Mouse (Mus musculus): ENCODE measurements around the gene Tmem229b. TPM values are rescaled to one million over a fixed set of nuclear protein-coding genes. Genes with fewer than 3 reads are reported as not detected.

Gene Tmem229b
- total and polyA plus RNA-seq, 3 experiments = 3.2 to 4.2 (median 3.3) TPM

DNA sequence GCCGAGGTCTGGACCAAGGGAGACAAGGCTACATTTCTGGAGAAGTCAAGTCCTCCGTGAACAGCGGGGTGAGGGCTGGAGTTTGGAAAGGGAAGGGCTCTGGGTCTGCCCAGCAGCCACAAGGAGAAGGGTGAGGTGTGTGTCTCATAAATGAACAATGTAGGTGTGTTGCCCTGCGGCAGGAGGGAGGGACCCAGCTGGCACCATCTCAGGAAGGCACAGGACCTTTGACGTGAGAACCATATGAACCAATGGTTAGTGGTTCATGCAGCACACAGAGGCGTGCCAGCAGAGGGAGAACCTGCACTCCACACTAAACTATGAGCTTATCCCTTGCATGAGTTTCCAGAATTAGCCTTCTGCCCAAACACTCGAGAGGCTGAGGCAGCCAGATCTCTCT is 39.8 kb upstream of the Tmem229b start:
- H3K27ac ChIP-seq = no peak overlapping the region
- H3K36me3 ChIP-seq (ENCODE audit: control insufficient read depth, insufficient read depth, low read length) = no peaks in the 10 kb centered on the region
- no peaks in the 10 kb centered on the region for H3K79me2 ChIP-seq (replicated peaks; ENCODE audit: control insufficient read depth, insufficient read depth, low read length)
- H3K9ac ChIP-seq (ENCODE audit: low read depth, low read length) = no peak overlapping the region
- H3K27me3 ChIP-seq (ENCODE audit: control insufficient read depth, insufficient read depth, low read length) = no peaks in the 10 kb centered on the region
- peaks cover 7% of the 10 kb centered on the region for H3K4me1 ChIP-seq (ENCODE audit: control insufficient read depth, insufficient read depth, low read length)
- H3K4me3 ChIP-seq = no peak overlapping the region
- DNase-seq = no peak
- no peak for TF ChIP-seq CTCF (IDR thresholded peaks at IDR 0.05)
- 89% methylated on average over 7 of the region's 7 CpGs for WGBS
- intact Hi-C loops (cut with DNase I) = no loop called here

- no peaks in the 10 kb centered on the region for H3K79me2 ChIP-seq (replicated peaks; ENCODE audit: control insufficient read depth, insufficient read depth, low read length)
- intact Hi-C loops (cut with DNase I) = no loop called here
- WGBS = 40% methylated on average over 6 of the region's 6 CpGs
These were observed 38.7 kb upstream of the Tmem229b start for GRCm38 (mm10) chr12:79046171-79046570.

GRCm38 (mm10) chr12:79044668-79045067 is 37.2 kb upstream of the Tmem229b start:
- no peak for TF ChIP-seq CTCF (IDR thresholded peaks at IDR 0.05)
- peak; percentile 96 for TF ChIP-seq EP300 (IDR thresholded peaks at IDR 0.05; ENCODE audit: insufficient read depth, low read depth, low read length)
- intact Hi-C loops (cut with DNase I) = no loop called here
- 57% methylated on average over 8 of the region's 8 CpGs for WGBS
- H3K4me3 ChIP-seq = no peak overlapping the region
- H3K9ac ChIP-seq (ENCODE audit: low read depth, low read length) = no peak overlapping the region
- no peaks in the 10 kb centered on the region for H3K27me3 ChIP-seq (ENCODE audit: control insufficient read depth, insufficient read depth, low read length)
- no peaks in the 10 kb centered on the region for H3K36me3 ChIP-seq (ENCODE audit: control insufficient read depth, insufficient read depth, low read length)
- no peak overlapping the region for H3K27ac ChIP-seq
- no peaks in the 10 kb centered on the region for H3K79me2 ChIP-seq (replicated peaks; ENCODE audit: control insufficient read depth, insufficient read depth, low read length)
- H3K4me1 ChIP-seq (ENCODE audit: control insufficient read depth, insufficient read depth, low read length) = peaks cover 4% of the 10 kb centered on the region; the same call in 1 of the 2 replicates
- peak; percentile 38 to 72 for DNase-seq

More at GRCm38 (mm10) chr12:79046171-79046570, 38.7 kb upstream of the Tmem229b start:
- no peak overlapping the region for H3K9ac ChIP-seq (ENCODE audit: low read depth, low read length)
- no peak overlapping the region for H3K4me3 ChIP-seq
- peaks cover 7% of the 10 kb centered on the region for H3K4me1 ChIP-seq (ENCODE audit: control insufficient read depth, insufficient read depth, low read length)
- TF ChIP-seq EP300 (IDR thresholded peaks at IDR 0.05; ENCODE audit: insufficient read depth, low read depth, low read length) (no peak), POLR2A (IDR thresholded peaks at IDR 0.05; ENCODE audit: insufficient read depth, low read depth, low read length) (no peak), CTCF (IDR thresholded peaks at IDR 0.05) (no peak)
- no peaks in the 10 kb centered on the region for H3K36me3 ChIP-seq (ENCODE audit: control insufficient read depth, insufficient read depth, low read length)
- no peak for DNase-seq
- no peak overlapping the region for H3K27ac ChIP-seq
- H3K27me3 ChIP-seq (ENCODE audit: control insufficient read depth, insufficient read depth, low read length) = no peaks in the 10 kb centered on the region

DNA sequence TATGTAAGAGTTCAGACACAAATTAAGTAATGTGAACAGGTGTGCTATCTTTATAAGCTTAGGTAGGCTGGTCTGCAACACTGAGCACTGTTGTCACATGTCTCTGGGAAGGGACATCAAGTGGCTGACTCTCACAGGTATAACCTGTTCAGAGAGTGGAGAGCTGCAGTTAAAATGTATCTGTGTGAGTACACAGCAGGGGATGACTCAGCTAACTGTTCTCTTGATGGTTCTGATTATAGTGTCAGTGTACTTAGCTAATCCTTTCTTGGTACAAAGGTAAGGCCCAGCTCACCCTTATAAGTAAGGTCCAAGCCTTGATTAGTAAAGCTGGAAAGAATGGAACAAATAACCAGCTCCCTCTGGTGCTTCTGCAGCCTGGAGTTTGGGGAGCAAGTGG is 34.0 kb upstream of the Tmem229b start:
- Histone ChIP-seq H3K79me2 (replicated peaks; ENCODE audit: control insufficient read depth, insufficient read depth, low read length) (no peaks in the 10 kb centered on the region), H3K27ac (no peak overlapping the region), H3K9ac (ENCODE audit: low read depth, low read length) (no peak overlapping the region), H3K4me3 (no peak overlapping the region), H3K36me3 (ENCODE audit: control insufficient read depth, insufficient read depth, low read length) (no peaks in the 10 kb centered on the region), H3K27me3 (ENCODE audit: control insufficient read depth, insufficient read depth, low read length) (no peaks in the 10 kb centered on the region), H3K4me1 (ENCODE audit: control insufficient read depth, insufficient read depth, low read length) (no peaks in the 10 kb centered on the region)
- intact Hi-C loops (cut with DNase I) = no loop called here
- no peak for TF ChIP-seq EP300 (IDR thresholded peaks at IDR 0.05; ENCODE audit: insufficient read depth, low read depth, low read length)
- no peak for TF ChIP-seq CTCF (IDR thresholded peaks at IDR 0.05)
- no peak for TF ChIP-seq POLR2A (IDR thresholded peaks at IDR 0.05; ENCODE audit: insufficient read depth, low read depth, low read length)
- DNase-seq = no peak

GRCm38 (mm10) chr12:79040201-79040827 is 32.9 kb upstream of the Tmem229b start:
- no peak overlapping the region for H3K9ac ChIP-seq (ENCODE audit: low read depth, low read length)
- WGBS = 73% methylated on average over 11 of the region's 11 CpGs
- no peaks in the 10 kb centered on the region for H3K27me3 ChIP-seq (ENCODE audit: control insufficient read depth, insufficient read depth, low read length)
- H3K79me2 ChIP-seq (replicated peaks; ENCODE audit: control insufficient read depth, insufficient read depth, low read length) = no peaks in the 10 kb centered on the region
- H3K27ac ChIP-seq = no peak overlapping the region
- no peak overlapping the region for H3K4me3 ChIP-seq
- TF ChIP-seq EP300 (IDR thresholded peaks at IDR 0.05; ENCODE audit: insufficient read depth, low read depth, low read length) = no peak
- TF ChIP-seq CTCF (IDR thresholded peaks at IDR 0.05) = no peak
- TF ChIP-seq POLR2A (IDR thresholded peaks at IDR 0.05; ENCODE audit: insufficient read depth, low read depth, low read length) = no peak
- intact Hi-C loops (cut with DNase I) = no loop called here
- DNase-seq = no peak
- H3K4me1 ChIP-seq (ENCODE audit: control insufficient read depth, insufficient read depth, low read length) = no peaks in the 10 kb centered on the region
- H3K36me3 ChIP-seq (ENCODE audit: control insufficient read depth, insufficient read depth, low read length) = no peaks in the 10 kb centered on the region

GRCm38 (mm10) chr12:79039708-79040107 is 32.3 kb upstream of the Tmem229b start:
- Histone ChIP-seq H3K4me1 (ENCODE audit: control insufficient read depth, insufficient read depth, low read length) (no peaks in the 10 kb centered on the region), H3K4me3 (no peak overlapping the region), H3K79me2 (replicated peaks; ENCODE audit: control insufficient read depth, insufficient read depth, low read length) (no peaks in the 10 kb centered on the region), H3K27ac (no peak overlapping the region), H3K9ac (ENCODE audit: low read depth, low read length) (no peak overlapping the region), H3K36me3 (ENCODE audit: control insufficient read depth, insufficient read depth, low read length) (no peaks in the 10 kb centered on the region), H3K27me3 (ENCODE audit: control insufficient read depth, insufficient read depth, low read length) (no peaks in the 10 kb centered on the region)
- 83% methylated on average over 8 of the region's 8 CpGs for WGBS
- intact Hi-C loops (cut with DNase I) = no loop called here
- no peak for DNase-seq
- TF ChIP-seq POLR2A (IDR thresholded peaks at IDR 0.05; ENCODE audit: insufficient read depth, low read depth, low read length) (no peak), CTCF (IDR thresholded peaks at IDR 0.05) (no peak), EP300 (IDR thresholded peaks at IDR 0.05; ENCODE audit: insufficient read depth, low read depth, low read length) (no peak)

Measured in heart, adult 2 months (tissue).